Mouse (Mus musculus): ENCODE results near the gene Dcx. TPM values are rescaled to one million over a fixed set of nuclear protein-coding genes. Genes with fewer than 3 reads are reported as not detected.

Gene Dcx
- polyA plus RNA-seq, 1 experiment from 2014 or later, result 220 TPM

DNA sequence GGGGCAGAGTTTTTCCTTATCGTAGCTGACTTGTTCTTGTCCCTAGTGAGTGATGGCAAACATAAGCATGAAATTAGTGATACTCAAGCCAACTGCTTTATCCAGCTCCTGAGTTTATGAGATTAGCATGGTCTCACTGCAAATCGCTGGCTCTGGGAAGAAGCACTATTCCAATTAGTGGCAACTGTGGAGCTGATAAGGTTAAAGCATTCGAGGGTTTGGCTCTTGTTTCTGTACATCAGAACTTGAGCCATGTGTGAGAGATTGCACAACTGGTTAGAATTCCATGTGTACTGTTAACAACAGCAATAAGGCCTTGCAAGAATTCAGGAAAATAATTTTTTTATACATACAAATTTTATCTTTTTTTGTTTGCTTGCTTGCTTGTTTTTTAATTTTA, 39.9 kb downstream of the Dcx start:
- Histone ChIP-seq H3K4me2 (replicated peaks) (no peak overlapping the region), H3K9ac (no peak overlapping the region), H3K4me1 (0 out of 2 replicates have a peak, but pooled peaks cover 3% of the 10 kb centered on the region), H3K36me3 (no peaks in the 10 kb centered on the region), H3K9me3 (replicated peaks) (no peaks in the 10 kb centered on the region), H3K27me3 (peaks cover 6% of the 10 kb centered on the region; the same call in 1 of the 2 replicates), H3K27ac (no peak overlapping the region), H3K4me3 (no peak overlapping the region)
- no peak for ATAC-seq (ENCODE audit: low FRiP score)
- 69% methylated on average over 3 of the region's 3 CpGs for WGBS

GRCm38 (mm10) chrX:143885765-143886164, 47.3 kb downstream of the Dcx start:
- Histone ChIP-seq H3K4me1 (no peaks in the 10 kb centered on the region), H3K9me3 (replicated peaks) (no peaks in the 10 kb centered on the region), H3K27me3 (peaks cover 12% of the 10 kb centered on the region; the same call in 1 of the 2 replicates), H3K4me3 (no peak overlapping the region), H3K4me2 (replicated peaks) (no peak overlapping the region), H3K36me3 (no peaks in the 10 kb centered on the region), H3K9ac (no peak overlapping the region), H3K27ac (no peak overlapping the region)
- no peak for ATAC-seq (ENCODE audit: low FRiP score)
- WGBS, result 57% methylated on average over 4 of the region's 4 CpGs

- Histone ChIP-seq H3K4me3 (no peak overlapping the region), H3K9me3 (replicated peaks) (no peaks in the 10 kb centered on the region), H3K27me3 (peaks cover 12% of the 10 kb centered on the region; the same call in 1 of the 2 replicates), H3K4me2 (replicated peaks) (no peak overlapping the region), H3K27ac (no peak overlapping the region), H3K4me1 (no peaks in the 10 kb centered on the region), H3K36me3 (no peaks in the 10 kb centered on the region), H3K9ac (no peak overlapping the region)
- WGBS, result 51% methylated on average over 3 of the region's 3 CpGs
- no peak for ATAC-seq (ENCODE audit: low FRiP score)
Observed at GRCm38 (mm10) chrX:143884953-143885352, 48.2 kb downstream of the Dcx start.

DNA sequence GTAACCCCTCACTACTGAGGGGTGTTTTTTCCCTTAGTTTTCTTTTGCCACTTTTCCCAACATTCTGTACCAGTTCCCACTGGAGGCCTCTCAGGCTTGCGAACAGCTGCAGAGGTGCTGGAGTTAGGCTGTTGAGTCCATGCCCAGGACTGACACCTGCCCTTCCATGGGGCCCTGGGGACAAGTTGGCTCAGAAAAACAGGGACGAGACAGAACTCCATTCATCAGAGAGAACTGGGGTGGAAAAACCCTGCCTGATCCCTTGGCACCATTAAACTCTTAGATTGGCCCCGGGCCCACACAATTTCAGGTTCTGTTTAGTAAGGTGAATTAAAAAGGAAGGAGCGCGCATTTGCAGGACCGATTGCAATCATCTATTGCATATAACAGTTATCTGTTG, 48.8 kb downstream of the Dcx start:
- H3K9ac ChIP-seq, result no peak overlapping the region
- no peaks in the 10 kb centered on the region for H3K36me3 ChIP-seq
- H3K4me2 ChIP-seq (replicated peaks), result no peak overlapping the region
- H3K4me3 ChIP-seq, result no peak overlapping the region
- no peaks in the 10 kb centered on the region for H3K9me3 ChIP-seq (replicated peaks)
- WGBS, result 83% methylated on average over 6 of the region's 6 CpGs
- no peak overlapping the region for H3K27ac ChIP-seq
- ATAC-seq (ENCODE audit: low FRiP score), result no peak
- peaks cover 12% of the 10 kb centered on the region; the same call in 1 of the 2 replicates for H3K27me3 ChIP-seq
- H3K4me1 ChIP-seq, result no peaks in the 10 kb centered on the region

DNA sequence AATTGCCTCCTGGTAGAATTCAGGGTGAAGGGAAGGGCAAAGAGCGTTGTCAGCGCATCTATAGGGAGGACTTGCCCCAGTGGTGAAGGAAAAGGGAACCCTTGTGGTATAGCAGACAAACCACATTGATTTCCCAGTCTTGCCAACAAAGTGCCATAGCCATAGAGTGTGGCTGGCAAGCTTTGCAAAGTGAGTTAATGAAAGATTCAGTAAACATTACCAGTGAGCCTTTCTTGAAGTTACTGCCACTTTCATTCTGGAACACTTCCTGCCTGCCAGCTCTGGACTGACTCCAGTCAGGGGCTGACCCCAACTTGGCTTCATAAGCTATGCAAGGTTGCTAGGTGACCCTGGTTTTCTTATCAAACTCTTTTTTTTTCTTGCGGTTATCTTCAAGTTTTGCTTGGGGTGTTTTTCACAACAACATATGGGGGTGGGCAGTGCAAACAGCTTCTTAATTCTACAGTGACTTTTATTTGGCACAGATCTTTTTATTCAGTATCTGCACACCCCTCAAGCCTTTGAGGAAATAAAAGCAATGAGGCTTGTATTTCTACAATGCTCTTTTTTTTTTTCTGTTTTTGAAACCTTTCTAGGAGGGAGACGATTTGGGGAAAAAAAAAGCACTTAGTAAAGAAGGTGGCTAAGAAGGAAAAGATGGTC, 51.2 kb downstream of the Dcx start:
- 63% methylated on average over 4 of the region's 4 CpGs for WGBS
- H3K36me3 ChIP-seq, result no peaks in the 10 kb centered on the region
- no peak for ATAC-seq (ENCODE audit: low FRiP score)
- no peak overlapping the region for H3K4me2 ChIP-seq (replicated peaks)
- H3K9ac ChIP-seq, result no peak overlapping the region
- H3K4me1 ChIP-seq, result no peaks in the 10 kb centered on the region
- no peak overlapping the region for H3K27ac ChIP-seq
- H3K9me3 ChIP-seq (replicated peaks), result no peaks in the 10 kb centered on the region
- no peak overlapping the region for H3K4me3 ChIP-seq
- H3K27me3 ChIP-seq, result peaks cover 8% of the 10 kb centered on the region; the same call in 1 of the 2 replicates

DNA sequence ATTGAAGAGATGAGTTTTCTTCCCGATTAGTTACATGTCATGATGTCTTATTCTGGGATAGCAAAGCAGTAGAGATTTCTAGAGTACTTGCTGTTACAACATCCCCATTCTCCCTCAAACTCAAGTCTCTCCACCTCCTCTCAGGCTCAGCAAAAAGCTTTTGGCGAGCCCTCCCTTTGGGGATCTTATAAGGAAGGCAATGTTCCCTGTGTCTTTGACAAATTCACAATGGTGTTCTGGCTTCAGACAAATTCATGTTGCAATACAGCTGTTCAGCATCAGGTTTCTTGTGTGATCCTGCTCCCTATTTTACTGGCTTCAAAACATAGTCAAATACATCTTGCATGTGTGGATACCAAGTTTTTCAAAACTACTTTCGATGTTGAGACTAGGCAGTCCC, 53.5 kb downstream of the Dcx start:
- H3K36me3 ChIP-seq, result no peaks in the 10 kb centered on the region
- WGBS, result 79% methylated on average over 3 of the region's 3 CpGs
- H3K4me1 ChIP-seq, result no peaks in the 10 kb centered on the region
- no peak overlapping the region for H3K9ac ChIP-seq
- 0 out of 2 replicates have a peak, but pooled peaks cover 5% of the 10 kb centered on the region for H3K27me3 ChIP-seq
- ATAC-seq (ENCODE audit: low FRiP score), result no peak
- H3K4me3 ChIP-seq, result no peak overlapping the region
- no peaks in the 10 kb centered on the region for H3K9me3 ChIP-seq (replicated peaks)
- H3K4me2 ChIP-seq (replicated peaks), result no peak overlapping the region
- H3K27ac ChIP-seq, result no peak overlapping the region

DNA sequence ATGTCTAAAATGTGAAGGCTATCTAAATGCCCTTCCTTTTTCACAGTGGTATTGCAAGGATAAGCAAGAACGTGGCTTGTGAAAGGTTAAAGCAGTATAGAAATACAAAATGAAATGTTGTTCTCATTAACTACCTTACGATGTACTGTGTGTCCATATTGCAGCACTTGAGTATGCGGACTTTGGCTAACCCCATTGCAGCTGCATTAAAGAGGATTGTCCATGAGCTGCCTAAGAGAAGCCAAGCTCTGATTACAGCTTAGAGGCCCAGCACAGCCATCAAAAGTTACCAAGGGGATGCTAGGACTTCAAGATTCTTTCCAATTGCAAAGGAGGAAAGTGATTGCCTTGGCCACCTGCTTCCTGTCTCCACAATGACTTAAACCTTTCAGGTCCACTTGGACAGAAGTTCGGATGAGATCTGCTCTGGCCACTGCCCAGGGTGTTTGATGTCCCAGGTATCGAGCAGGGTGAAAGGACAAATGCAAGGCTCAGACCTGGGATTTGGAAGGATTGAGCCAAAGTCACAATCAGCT, 65.9 kb downstream of the Dcx start:
- H3K4me3 ChIP-seq, result no peak overlapping the region
- no peak overlapping the region for H3K9ac ChIP-seq
- no peak overlapping the region for H3K4me2 ChIP-seq (replicated peaks)
- no peaks in the 10 kb centered on the region for H3K9me3 ChIP-seq (replicated peaks)
- 84% methylated on average over 5 of the region's 5 CpGs for WGBS
- H3K4me1 ChIP-seq, result no peaks in the 10 kb centered on the region
- H3K27me3 ChIP-seq, result no peaks in the 10 kb centered on the region
- ATAC-seq (ENCODE audit: low FRiP score), result no peak
- peaks cover 3% of the 10 kb centered on the region; the same call in 1 of the 2 replicates for H3K36me3 ChIP-seq
- H3K27ac ChIP-seq, result no peak overlapping the region

GRCm38 (mm10) chrX:143851351-143851750, 81.8 kb downstream of the Dcx start:
- H3K36me3 ChIP-seq, result no peaks in the 10 kb centered on the region
- H3K27ac ChIP-seq, result no peak overlapping the region
- ATAC-seq (ENCODE audit: low FRiP score), result no peak
- no peak overlapping the region for H3K4me3 ChIP-seq
- 69% methylated on average over 3 of the region's 3 CpGs for WGBS
- peaks cover 3% of the 10 kb centered on the region; the same call in 1 of the 2 replicates for H3K27me3 ChIP-seq
- no peaks in the 10 kb centered on the region for H3K9me3 ChIP-seq (replicated peaks)
- H3K9ac ChIP-seq, result no peak overlapping the region
- H3K4me2 ChIP-seq (replicated peaks), result no peak overlapping the region
- H3K4me1 ChIP-seq, result no peaks in the 10 kb centered on the region

- no peak overlapping the region for H3K4me3 ChIP-seq
- H3K36me3 ChIP-seq, result no peaks in the 10 kb centered on the region
- H3K9me3 ChIP-seq (replicated peaks), result no peaks in the 10 kb centered on the region
- no peak for ATAC-seq (ENCODE audit: low FRiP score)
- no peak overlapping the region for H3K27ac ChIP-seq
- H3K4me1 ChIP-seq, result no peaks in the 10 kb centered on the region
- peaks cover 3% of the 10 kb centered on the region; the same call in 1 of the 2 replicates for H3K27me3 ChIP-seq
- no peak overlapping the region for H3K4me2 ChIP-seq (replicated peaks)
- WGBS, result 85% methylated on average over 3 of the region's 3 CpGs
- no peak overlapping the region for H3K9ac ChIP-seq
Observed at GRCm38 (mm10) chrX:143849969-143850368, 83.1 kb downstream of the Dcx start.

GRCm38 (mm10) chrX:143846637-143847036, 86.5 kb downstream of the Dcx start:
- Histone ChIP-seq H3K4me2 (replicated peaks) (no peak overlapping the region), H3K9ac (no peak overlapping the region), H3K4me1 (no peaks in the 10 kb centered on the region), H3K27ac (no peak overlapping the region), H3K27me3 (no peaks in the 10 kb centered on the region), H3K4me3 (no peak overlapping the region), H3K36me3 (no peaks in the 10 kb centered on the region), H3K9me3 (replicated peaks) (no peaks in the 10 kb centered on the region)
- ATAC-seq (ENCODE audit: low FRiP score), result no peak
- WGBS, result 71% methylated on average over 3 of the region's 3 CpGs

DNA sequence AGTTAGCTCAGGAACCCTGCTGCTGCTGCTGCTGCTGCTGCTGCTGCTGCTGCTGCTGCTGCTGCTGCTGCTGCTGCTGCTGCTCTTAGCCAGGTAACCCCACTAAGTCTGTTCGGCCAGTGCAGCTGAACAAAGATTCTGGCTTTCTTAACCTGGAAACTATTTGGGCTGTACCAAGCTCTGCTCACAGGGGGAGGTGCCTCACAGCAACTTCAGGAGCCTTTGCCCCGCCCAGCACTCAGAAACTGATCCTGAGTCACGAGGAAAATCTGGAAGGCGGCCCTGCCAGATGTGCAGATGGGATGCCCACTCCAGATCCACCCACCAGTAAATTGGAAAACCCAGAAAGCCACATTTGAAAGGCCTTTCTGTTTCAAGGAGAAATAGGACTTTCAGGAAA, 105.9 kb downstream of the Dcx start, which contains the start of gene Capn6:
Gene Capn6 (minus strand): TSS at position 203 of the 400 bp plus-strand sequence.
- Histone ChIP-seq H3K36me3 (no peaks in the 10 kb centered on the region), H3K4me3 (peak within 1 kb of the TSS; percentile 17), H3K4me1 (no peaks in the 10 kb centered on the region), H3K9ac (no peak within 1 kb of the TSS), H3K9me3 (replicated peaks) (no peaks in the 10 kb centered on the region), H3K27ac (no peak within 1 kb of the TSS), H3K4me2 (replicated peaks) (peak within 1 kb of the TSS; percentile 17; the same call in 1 of the 2 replicates), H3K27me3 (no peaks in the 10 kb centered on the region)
- 51% methylated on average over 4 of the region's 4 CpGs for WGBS
- no peak for ATAC-seq (ENCODE audit: low FRiP score)

- Histone ChIP-seq H3K36me3 (no peaks in the 10 kb centered on the region), H3K27me3 (no peaks in the 10 kb centered on the region), H3K4me3 (peak overlapping the region; percentile 17), H3K4me1 (no peaks in the 10 kb centered on the region), H3K9ac (no peak overlapping the region), H3K27ac (no peak overlapping the region), H3K9me3 (replicated peaks) (no peaks in the 10 kb centered on the region), H3K4me2 (replicated peaks) (peak overlapping the region; percentile 17; the same call in 1 of the 2 replicates)
- 74% methylated on average over 4 of the region's 4 CpGs for WGBS
- ATAC-seq (ENCODE audit: low FRiP score), result no peak
Observed at GRCm38 (mm10) chrX:143826521-143826920, 106.6 kb downstream of the Dcx start.

DNA sequence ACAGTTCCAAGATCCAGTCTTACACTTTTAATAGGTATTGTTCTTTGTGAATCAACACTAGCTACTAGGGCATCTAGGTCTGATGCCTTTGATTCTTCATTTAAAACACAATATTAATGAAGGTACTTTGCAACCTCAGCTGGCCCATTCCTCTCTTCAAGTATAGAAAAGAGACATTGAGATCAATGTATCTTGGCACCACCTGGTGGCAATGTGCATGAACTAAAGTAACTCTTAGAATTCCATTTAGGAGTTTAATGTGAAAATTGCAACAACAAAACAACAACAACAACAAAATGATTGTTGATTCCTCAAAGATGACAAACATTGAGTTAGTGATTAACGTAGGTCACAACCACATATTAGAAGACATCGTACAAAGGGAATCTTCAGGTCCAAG, 114.2 kb downstream of the Dcx start:
- WGBS, result 88% methylated on average over 2 of the region's 2 CpGs
- Histone ChIP-seq H3K9me3 (replicated peaks) (no peaks in the 10 kb centered on the region), H3K36me3 (no peaks in the 10 kb centered on the region), H3K4me3 (no peak overlapping the region), H3K27ac (no peak overlapping the region), H3K4me2 (replicated peaks) (no peak overlapping the region), H3K4me1 (no peaks in the 10 kb centered on the region), H3K9ac (no peak overlapping the region), H3K27me3 (no peaks in the 10 kb centered on the region)
- ATAC-seq (ENCODE audit: low FRiP score), result no peak

All from hindbrain, embryonic 12.5 days (tissue).